Mouse (Mus musculus) intestine, embryonic 14.5 days (tissue): ENCODE measurements around the gene Dnajc22. TPM values are rescaled to one million over a fixed set of nuclear protein-coding genes. Genes with fewer than 3 reads are reported as not detected.

ENCODE experiments used
- ATAC-seq: fragments of 200-750 bp; cut with Nextera tagmentation; replicated peaks from 2 replicates; pipeline ENCODE4 v1.8.0; 2017; ENCODE audit warnings: low read depth, moderate number of reproducible peaks, moderate TSS enrichment, moderate library complexity; ENCODE audit not compliant: low FRiP score, low TSS enrichment
- DNase-seq: peaks from one replicate; pipeline ENCODE4 v3.0.0-alpha.2; 2018; ENCODE audit warnings: low spot score
- H3K27ac ChIP-seq: fragments of 300-500 bp; sonication (generic); 2 replicates; pipeline ENCODE4 v1.5.1; 2014; ENCODE audit warnings: low read depth, mild to moderate bottlenecking, control low read depth
- H3K27me3 ChIP-seq: fragments of 300-500 bp; sonication (generic); replicated peaks from 2 replicates; pipeline ENCODE4 v1.6.1; 2014; ENCODE audit warnings: low read length, control low read depth; ENCODE audit not compliant: control insufficient read depth, insufficient read depth
- H3K36me3 ChIP-seq: fragments of 300-500 bp; sonication (generic); 2 replicates; pipeline ENCODE4 v1.6.1; 2014; ENCODE audit warnings: low read length, control low read depth; ENCODE audit not compliant: control insufficient read depth, insufficient read depth
- H3K4me1 ChIP-seq: fragments of 300-500 bp; sonication (generic); replicated peaks from 2 replicates; pipeline ENCODE4 v1.6.1; 2014; ENCODE audit warnings: low read length, control low read depth, mixed read lengths; ENCODE audit not compliant: control insufficient read depth, insufficient read depth
- H3K4me2 ChIP-seq: fragments of 300-500 bp; sonication (generic); 2 replicates; pipeline ENCODE4 v1.6.1; 2014; ENCODE audit warnings: low read length
- H3K4me3 ChIP-seq: fragments of 300-500 bp; sonication (generic); 2 replicates; pipeline ENCODE4 v1.5.1; 2014; ENCODE audit warnings: low read depth, low read length, control low read depth, mixed read lengths
- H3K9ac ChIP-seq: fragments of 300-500 bp; sonication (generic); 2 replicates; pipeline ENCODE4 v1.6.1; 2014; ENCODE audit warnings: mild to moderate bottlenecking, low read length
- H3K9me3 ChIP-seq: fragments of 300-500 bp; sonication (generic); 2 replicates; pipeline ENCODE4 v1.6.1; 2016; ENCODE audit warnings: low read length, control low read depth; ENCODE audit not compliant: control insufficient read depth
- WGBS: fragments of 180-500 bp; shearing (Covaris S2); extraction: QIAGEN DNeasy Blood & Tissue Kit; methylation state at CpG from one replicate; pipeline ENCODE4 v1.1.7; 2014; 5-methylcytosine and 5-hydroxymethylcytosine counted together
- polyA plus RNA-seq: library from polyadenylated mRNA; unstranded; fragments of >200 nt; fragmentation: Nextera tagmentation; extraction: Ambion mirVana; gene quantifications from 2 replicates; pipeline ENCODE4 v1.2.1, GENCODE M21; 2014

Dnajc22 gene
- polyA plus RNA-seq, 1 experiment from 2014 or later, result 20.2 TPM

DNA sequence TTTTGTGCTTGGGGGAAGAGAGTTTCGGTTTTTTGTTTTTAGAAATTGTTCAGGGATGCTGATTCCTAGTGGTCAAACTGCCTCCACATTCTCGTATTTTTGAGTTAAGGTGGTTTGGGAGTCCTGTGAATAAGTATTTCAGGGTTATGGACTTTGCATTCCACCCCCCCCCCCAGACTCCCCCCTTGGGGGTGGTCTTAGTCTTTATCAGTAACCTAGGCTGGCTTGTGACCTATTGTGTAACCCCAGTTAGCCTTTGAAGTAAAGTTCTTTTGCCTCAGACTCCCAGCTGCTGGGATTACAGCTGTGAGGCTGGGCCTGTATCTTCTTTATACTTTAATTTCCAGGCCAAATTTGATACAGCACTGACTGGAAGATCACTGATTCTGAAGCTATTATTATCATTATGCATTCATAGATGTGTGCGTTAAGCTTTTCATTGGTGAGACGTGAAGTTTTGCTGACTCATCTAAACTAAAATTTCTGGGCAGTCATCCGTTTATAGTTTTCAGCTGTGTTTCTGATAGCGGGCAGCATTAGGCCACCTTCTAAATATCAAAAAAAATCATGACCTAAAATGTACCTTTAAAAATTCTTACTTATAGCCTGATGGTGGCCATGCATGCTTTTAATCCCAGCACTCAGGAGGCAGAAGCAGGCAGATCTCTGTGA is 35.0 kb downstream of the Dnajc22 start:
- Histone ChIP-seq H3K4me1 (peaks cover 24% of the 10 kb centered on the region), H3K27me3 (no peaks in the 10 kb centered on the region), H3K27ac (no peak overlapping the region), H3K36me3 (0 out of 2 replicates have a peak, but pooled peaks cover 3% of the 10 kb centered on the region), H3K9me3 (no peaks in the 10 kb centered on the region), H3K4me2 (peak overlapping the region; percentile 61), H3K9ac (peak overlapping the region; percentile 83; the same call in 1 of the 2 replicates), H3K4me3 (peak overlapping the region; percentile 57)
- DNase-seq (no peak), ATAC-seq (no peak)
- 62% methylated on average over 6 of the region's 6 CpGs for WGBS

DNA sequence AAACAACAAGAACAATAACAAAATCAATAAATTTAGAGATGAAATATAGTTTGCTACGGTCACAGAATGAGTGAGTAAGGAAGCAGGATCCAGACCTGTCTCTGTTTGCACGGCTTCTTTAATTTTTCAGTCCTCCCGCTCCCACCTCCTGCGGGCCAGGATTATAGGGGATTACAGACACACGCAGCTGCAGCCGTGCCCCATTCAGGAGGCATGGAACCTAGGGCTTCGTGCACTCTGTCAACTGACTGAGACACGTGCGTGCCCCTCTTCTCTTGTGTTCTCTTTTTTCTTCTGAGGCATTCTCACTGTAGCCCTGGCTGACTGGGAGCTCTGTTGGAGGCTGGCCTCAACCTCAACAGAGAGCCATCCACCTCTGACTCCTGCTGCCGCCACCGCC is 36.5 kb downstream of the Dnajc22 start:
- 64% methylated on average over 11 of the region's 11 CpGs for WGBS
- no peak overlapping the region for H3K4me3 ChIP-seq
- H3K4me2 ChIP-seq, result no peak overlapping the region
- DNase-seq (no peak), ATAC-seq (no peak)
- no peaks in the 10 kb centered on the region for H3K9me3 ChIP-seq
- no peaks in the 10 kb centered on the region for H3K27me3 ChIP-seq
- 0 out of 2 replicates have a peak overlapping the region, but pooled peaks have one; percentile 22 for H3K27ac ChIP-seq
- H3K36me3 ChIP-seq, result peaks cover 8% of the 10 kb centered on the region; the same call in 1 of the 2 replicates
- 0 out of 2 replicates have a peak overlapping the region, but pooled peaks have one; percentile 10 for H3K9ac ChIP-seq
- H3K4me1 ChIP-seq, result peaks cover 24% of the 10 kb centered on the region

DNA sequence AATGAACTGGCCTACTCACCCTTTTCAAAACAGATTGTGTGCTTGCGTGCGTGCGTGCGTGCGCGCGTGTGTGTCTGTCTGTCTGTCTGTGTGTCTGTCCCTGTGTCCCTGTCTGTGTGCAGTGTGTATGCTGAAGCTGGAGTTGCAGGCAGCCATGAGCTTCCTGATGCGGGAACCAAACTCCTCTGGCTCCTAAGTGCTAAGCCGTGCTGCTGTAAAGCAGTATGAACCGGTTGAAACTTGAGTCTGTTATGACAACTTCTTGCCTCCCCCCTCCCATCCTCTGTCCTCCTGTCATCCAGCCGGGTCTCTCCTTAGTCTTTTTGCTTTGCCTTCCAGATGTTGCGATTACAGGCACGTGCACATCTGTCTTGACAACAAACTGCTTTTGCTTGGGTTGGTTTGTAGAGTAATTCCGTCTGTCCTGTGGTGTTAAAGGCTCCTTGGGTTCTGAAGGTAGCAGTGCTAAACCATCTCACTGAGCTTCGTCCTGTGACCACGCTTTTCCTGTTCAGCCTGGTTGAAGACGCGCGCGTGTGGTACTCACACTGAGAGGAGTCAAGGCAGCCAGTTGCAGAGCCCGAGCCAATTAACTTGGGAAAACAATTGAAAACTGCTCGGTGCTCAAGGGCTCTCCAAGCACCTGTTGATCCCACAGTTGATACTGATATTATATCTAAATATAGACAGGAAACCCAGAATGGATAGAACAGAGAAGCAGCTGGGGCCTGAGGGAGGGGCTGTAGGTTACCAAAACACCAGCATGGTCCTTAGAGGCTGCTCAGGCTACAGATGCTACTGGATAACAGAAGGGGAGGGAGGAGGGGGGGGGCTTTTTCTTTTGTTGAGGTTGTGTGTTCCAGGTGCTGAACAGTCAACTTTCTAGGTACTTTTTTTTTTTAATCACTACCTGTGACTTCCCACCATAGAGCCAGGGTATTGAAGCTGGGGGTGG is 37.3 kb downstream of the Dnajc22 start:
- 59% methylated on average over 22 of the region's 22 CpGs for WGBS
- H3K9me3 ChIP-seq, result no peaks in the 10 kb centered on the region
- H3K27ac ChIP-seq, result 0 out of 2 replicates have a peak overlapping the region, but pooled peaks have one; percentile 22
- H3K27me3 ChIP-seq, result no peaks in the 10 kb centered on the region
- ATAC-seq (no peak), DNase-seq (peak; percentile 67)
- H3K4me1 ChIP-seq, result peaks cover 24% of the 10 kb centered on the region
- H3K9ac ChIP-seq, result 0 out of 2 replicates have a peak overlapping the region, but pooled peaks have one; percentile 10
- H3K4me3 ChIP-seq, result no peak overlapping the region
- peaks cover 8% of the 10 kb centered on the region; the same call in 1 of the 2 replicates for H3K36me3 ChIP-seq
- no peak overlapping the region for H3K4me2 ChIP-seq

DNA sequence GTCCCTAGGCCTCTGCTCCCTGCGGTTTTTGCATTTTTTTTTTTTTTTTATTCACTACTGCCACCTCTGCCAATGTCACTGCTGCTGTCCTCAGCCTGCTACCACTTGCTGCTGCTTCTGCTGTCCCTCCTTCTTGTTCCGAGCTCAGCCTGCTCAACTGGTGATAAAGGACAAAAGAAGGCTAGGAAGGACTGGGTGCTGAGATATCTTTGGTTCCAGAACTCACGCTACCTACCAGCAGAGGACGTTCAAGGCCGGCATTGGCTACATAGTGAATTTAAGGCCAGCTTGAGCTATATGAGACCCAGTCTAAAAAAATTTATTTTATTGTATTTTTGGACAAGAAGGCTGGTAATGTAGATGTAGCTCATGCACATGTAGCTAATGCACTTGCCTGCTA is 45.4 kb downstream of the Dnajc22 start:
- Histone ChIP-seq H3K4me3 (no peak overlapping the region), H3K4me1 (no peaks in the 10 kb centered on the region; the same call in 1 of the 2 replicates), H3K4me2 (no peak overlapping the region), H3K9me3 (no peaks in the 10 kb centered on the region; the same call in 1 of the 2 replicates), H3K36me3 (peaks cover 6% of the 10 kb centered on the region; the same call in 1 of the 2 replicates), H3K9ac (no peak overlapping the region), H3K27me3 (no peaks in the 10 kb centered on the region), H3K27ac (peak overlapping the region; percentile 27; the same call in 1 of the 2 replicates)
- no peak for DNase-seq
- ATAC-seq, result no peak
- WGBS, result 83% methylated on average over 5 of the region's 5 CpGs

DNA sequence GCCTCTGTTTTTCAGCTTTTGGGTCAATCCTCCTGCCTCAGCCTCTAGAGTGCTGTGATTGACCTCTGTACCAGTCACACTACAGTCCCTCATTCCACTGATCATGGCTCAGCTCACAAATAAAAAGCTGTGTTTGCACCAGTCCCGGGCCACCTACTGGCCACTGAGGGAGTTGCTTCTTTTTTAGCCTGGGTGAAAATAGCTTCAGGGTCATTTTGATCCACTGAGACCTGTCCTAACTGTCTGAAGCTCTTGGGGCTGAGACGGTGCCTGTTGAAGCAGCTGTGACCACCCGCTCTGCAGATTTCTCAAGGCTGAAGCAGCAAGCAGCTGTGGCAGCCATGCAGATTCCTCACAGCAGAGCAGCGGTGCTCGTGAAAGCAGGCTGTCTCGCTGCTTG is 46.7 kb downstream of the Dnajc22 start:
- 64% methylated on average over 6 of the region's 6 CpGs for WGBS
- DNase-seq (peak; percentile 79), ATAC-seq (no peak)
- Histone ChIP-seq H3K27me3 (no peaks in the 10 kb centered on the region), H3K4me2 (no peak overlapping the region), H3K9me3 (no peaks in the 10 kb centered on the region; the same call in 1 of the 2 replicates), H3K4me3 (no peak overlapping the region), H3K4me1 (no peaks in the 10 kb centered on the region; the same call in 1 of the 2 replicates), H3K36me3 (0 out of 2 replicates have a peak, but pooled peaks cover 4% of the 10 kb centered on the region), H3K27ac (peak overlapping the region; percentile 51; the same call in 1 of the 2 replicates), H3K9ac (no peak overlapping the region)

DNA sequence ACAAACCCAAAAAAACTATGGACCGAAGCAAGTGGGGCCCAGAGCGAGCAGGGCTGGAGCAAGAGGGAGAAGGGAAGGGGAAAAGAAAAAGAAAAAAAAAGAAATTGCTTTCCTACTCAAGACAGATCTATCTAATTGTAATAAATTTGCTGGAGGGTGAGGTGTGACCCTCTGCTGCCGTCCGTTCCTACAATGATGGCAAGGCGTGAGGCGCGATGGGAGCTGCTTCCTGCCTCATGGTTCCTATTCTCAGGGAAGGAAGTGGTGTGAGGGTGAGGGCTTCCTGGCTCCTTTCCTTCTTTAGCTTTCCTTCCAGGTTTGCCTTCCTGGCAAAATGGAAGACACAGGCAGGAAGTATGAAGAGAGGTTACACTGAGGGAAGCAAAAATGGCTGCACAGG is 57.5 kb downstream of the Dnajc22 start:
- DNase-seq (peak; percentile 39), ATAC-seq (no peak)
- no peak overlapping the region for H3K4me2 ChIP-seq
- no peaks in the 10 kb centered on the region for H3K9me3 ChIP-seq
- no peak overlapping the region for H3K27ac ChIP-seq
- no peaks in the 10 kb centered on the region for H3K4me1 ChIP-seq
- H3K36me3 ChIP-seq, result peaks cover 41% of the 10 kb centered on the region
- H3K9ac ChIP-seq, result no peak overlapping the region
- H3K27me3 ChIP-seq, result no peaks in the 10 kb centered on the region
- H3K4me3 ChIP-seq, result no peak overlapping the region
- WGBS, result 95% methylated on average over 7 of the region's 7 CpGs

DNA sequence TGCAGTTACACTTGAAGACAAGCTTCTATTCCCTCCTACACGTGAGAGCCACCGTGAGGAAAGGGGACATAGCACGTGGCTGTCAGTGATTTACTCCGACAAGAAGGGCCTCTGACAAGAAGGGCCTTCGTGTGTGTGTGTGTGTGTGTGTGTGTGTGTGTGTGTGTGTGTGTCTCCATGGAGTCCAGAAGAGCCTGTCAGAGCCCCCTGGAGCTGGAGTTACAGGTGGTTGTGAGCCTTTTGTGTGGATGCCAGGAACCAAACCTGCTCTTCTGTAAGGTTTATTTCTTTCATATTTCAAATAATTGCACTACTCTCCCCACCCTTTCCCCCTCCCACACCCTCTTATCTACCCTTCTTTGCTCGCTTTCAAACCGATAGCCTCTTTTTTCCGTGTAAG is 58.4 kb downstream of the Dnajc22 start:
- WGBS, result 74% methylated on average over 8 of the region's 8 CpGs
- ATAC-seq, result no peak
- peak; percentile 40 for DNase-seq

DNA sequence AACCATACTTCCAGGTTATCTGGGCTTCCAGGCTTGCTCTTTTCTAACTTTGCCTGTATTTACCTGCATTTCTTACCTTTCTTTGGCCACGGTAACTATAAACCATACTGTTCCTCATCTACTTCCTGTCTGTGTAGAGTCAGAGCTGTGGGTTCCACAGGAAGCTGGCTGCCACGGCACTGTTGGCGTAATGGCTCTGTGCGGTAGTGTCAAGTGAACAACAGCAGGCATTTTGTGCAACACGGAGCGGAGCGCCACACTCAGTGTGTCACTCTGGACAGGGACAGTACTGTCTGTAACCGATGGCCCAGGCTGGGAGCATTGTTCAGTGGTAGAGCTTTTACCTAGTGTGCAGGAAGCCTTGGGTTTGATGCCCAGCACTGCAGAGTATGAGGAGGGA is 60.5 kb downstream of the Dnajc22 start:
- no peak overlapping the region for H3K4me2 ChIP-seq
- H3K4me1 ChIP-seq, result no peaks in the 10 kb centered on the region
- no peaks in the 10 kb centered on the region for H3K9me3 ChIP-seq
- peaks cover 21% of the 10 kb centered on the region for H3K36me3 ChIP-seq
- H3K9ac ChIP-seq, result no peak overlapping the region
- no peaks in the 10 kb centered on the region for H3K27me3 ChIP-seq
- H3K27ac ChIP-seq, result no peak overlapping the region
- H3K4me3 ChIP-seq, result no peak overlapping the region
- ATAC-seq (no peak), DNase-seq (peak; percentile 40)
- 94% methylated on average over 8 of the region's 8 CpGs for WGBS

More for the DNA sequence above, 58.4 kb downstream of the Dnajc22 start:
- H3K36me3 ChIP-seq, result peaks cover 33% of the 10 kb centered on the region
- H3K27ac ChIP-seq, result no peak overlapping the region
- H3K4me2 ChIP-seq, result no peak overlapping the region
- H3K4me1 ChIP-seq, result no peaks in the 10 kb centered on the region
- no peak overlapping the region for H3K9ac ChIP-seq
- H3K9me3 ChIP-seq, result no peaks in the 10 kb centered on the region
- H3K27me3 ChIP-seq, result no peaks in the 10 kb centered on the region
- no peak overlapping the region for H3K4me3 ChIP-seq
